Mouse (Mus musculus) hindbrain, embryonic 15.5 days (tissue): ENCODE measurements around the gene Rspry1. TPM values are rescaled to one million over a fixed set of nuclear protein-coding genes. Genes with fewer than 3 reads are reported as not detected.

Experiments used
- ATAC-seq: fragments of 200-750 bp; cut with Nextera tagmentation; 2 replicates; pipeline ENCODE4 v1.8.0; 2017; ENCODE audit warnings: low read depth, moderate number of reproducible peaks, moderate TSS enrichment; ENCODE audit not compliant: low FRiP score
- H3K27ac ChIP-seq: fragments of 300-500 bp; sonication (generic); replicated peaks from 2 replicates; pipeline ENCODE4 v1.5.1; 2015; ENCODE audit warnings: mild to moderate bottlenecking, inconsistent platforms
- H3K27me3 ChIP-seq: fragments of 300-500 bp; sonication (generic); 2 replicates; pipeline ENCODE4 v1.6.1; 2015; ENCODE audit warnings: control low read depth, inconsistent platforms
- H3K36me3 ChIP-seq: fragments of 300-500 bp; sonication (generic); 2 replicates; pipeline ENCODE4 v1.6.1; 2015; ENCODE audit warnings: control low read depth, inconsistent platforms
- H3K4me1 ChIP-seq: fragments of 300-500 bp; sonication (generic); replicated peaks from 2 replicates; pipeline ENCODE4 v1.6.1; 2015; ENCODE audit warnings: control low read depth, inconsistent platforms
- H3K4me2 ChIP-seq: fragments of 300-500 bp; sonication (generic); 2 replicates; pipeline ENCODE4 v1.6.1; 2015; ENCODE audit warnings: moderate library complexity, mild to moderate bottlenecking, inconsistent platforms
- H3K4me3 ChIP-seq: fragments of 300-500 bp; sonication (generic); 2 replicates; pipeline ENCODE4 v1.5.1; 2015; ENCODE audit warnings: mild to moderate bottlenecking, inconsistent platforms
- H3K9ac ChIP-seq: fragments of 300-500 bp; sonication (generic); 2 replicates; pipeline ENCODE4 v1.6.1; 2015; ENCODE audit warnings: inconsistent platforms
- H3K9me3 ChIP-seq: fragments of 300-500 bp; sonication (generic); 2 replicates; pipeline ENCODE4 v1.6.1; 2016; ENCODE audit warnings: control low read depth, inconsistent platforms
- WGBS: fragments of 180-500 bp; shearing (Covaris S2); methylation state at CpG from one replicate; pipeline ENCODE4 v1.1.7; 2015; 5-methylcytosine and 5-hydroxymethylcytosine counted together
- polyA plus RNA-seq: library from polyadenylated mRNA; unstranded; fragments of >200 nt; fragmentation: Nextera tagmentation; extraction: Ambion mirVana; gene quantifications from 2 replicates; pipeline ENCODE4 v1.2.1, GENCODE M21; 2015

Gene Rspry1
- polyA plus RNA-seq, 1 experiment from 2014 or later = 45.5 TPM

GRCm38 (mm10) chr8:94696566-94696965 is 94.8 kb downstream of the Rspry1 start:
- H3K9me3 ChIP-seq = no peaks in the 10 kb centered on the region
- H3K27ac ChIP-seq = no peak overlapping the region
- H3K4me2 ChIP-seq = peak overlapping the region; percentile 84
- no peak for ATAC-seq
- H3K9ac ChIP-seq = no peak overlapping the region; the same call in 1 of the 2 replicates
- peak overlapping the region; percentile 49 for H3K4me3 ChIP-seq
- H3K27me3 ChIP-seq = peaks cover 54% of the 10 kb centered on the region
- WGBS = 52% methylated on average over 3 of the region's 3 CpGs
- H3K36me3 ChIP-seq = no peaks in the 10 kb centered on the region
- peaks cover 24% of the 10 kb centered on the region for H3K4me1 ChIP-seq

DNA sequence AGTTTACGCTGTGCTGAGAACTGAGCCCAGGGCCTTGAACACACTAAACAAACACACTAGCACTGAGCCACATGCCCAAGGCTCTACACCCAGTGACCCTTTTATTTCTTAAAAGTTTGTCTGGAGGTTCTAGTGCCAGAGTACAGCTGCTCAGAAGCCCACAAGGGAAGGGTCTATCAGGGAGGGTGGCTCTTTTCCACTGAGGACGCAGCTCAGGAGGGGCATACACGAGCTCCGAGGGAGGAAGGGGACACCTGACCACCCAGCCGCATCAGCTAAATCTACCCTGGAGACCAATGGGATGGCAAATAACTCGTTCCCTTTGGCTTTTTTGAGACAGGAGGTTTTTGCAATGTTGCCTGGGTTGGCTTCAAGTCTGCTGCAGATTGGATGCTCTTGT is 96.2 kb downstream of the Rspry1 start:
- H3K4me2 ChIP-seq = no peak overlapping the region
- H3K27me3 ChIP-seq = peaks cover 52% of the 10 kb centered on the region
- H3K9ac ChIP-seq = no peak overlapping the region
- peaks cover 24% of the 10 kb centered on the region for H3K4me1 ChIP-seq
- no peak for ATAC-seq
- H3K4me3 ChIP-seq = no peak overlapping the region
- 85% methylated on average over 6 of the region's 6 CpGs for WGBS
- no peaks in the 10 kb centered on the region for H3K9me3 ChIP-seq
- no peak overlapping the region for H3K27ac ChIP-seq
- H3K36me3 ChIP-seq = no peaks in the 10 kb centered on the region

DNA sequence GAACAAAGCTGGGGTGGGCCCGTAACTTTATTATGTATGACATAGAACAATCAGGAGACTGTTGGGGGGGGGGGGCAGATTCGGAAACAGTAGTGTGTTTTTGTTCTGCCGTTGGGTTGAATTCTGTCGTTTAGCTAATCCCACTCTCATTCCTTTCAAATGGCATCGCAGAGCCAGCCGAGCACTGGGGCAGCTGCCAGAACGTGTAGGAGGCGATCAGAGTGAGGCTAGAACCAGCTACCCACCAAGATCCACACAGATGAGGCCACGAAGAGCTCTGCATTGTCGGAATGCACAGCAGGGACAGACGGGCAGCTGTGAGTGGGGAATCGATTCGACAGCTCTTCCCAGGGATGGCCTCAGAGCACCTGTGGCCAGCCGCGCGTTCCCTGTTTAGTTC is 97.6 kb downstream of the Rspry1 start:
- no peak overlapping the region for H3K9ac ChIP-seq
- no peak overlapping the region for H3K4me3 ChIP-seq
- peaks cover 20% of the 10 kb centered on the region for H3K4me1 ChIP-seq
- no peak overlapping the region for H3K27ac ChIP-seq
- no peak for ATAC-seq
- no peaks in the 10 kb centered on the region for H3K9me3 ChIP-seq
- no peak overlapping the region for H3K4me2 ChIP-seq
- no peaks in the 10 kb centered on the region for H3K36me3 ChIP-seq
- peaks cover 38% of the 10 kb centered on the region for H3K27me3 ChIP-seq
- 52% methylated on average over 16 of the region's 16 CpGs for WGBS

GRCm38 (mm10) chr8:94700421-94700935 is 98.7 kb downstream of the Rspry1 start:
- peaks cover 27% of the 10 kb centered on the region for H3K27me3 ChIP-seq
- peaks cover 11% of the 10 kb centered on the region for H3K4me1 ChIP-seq
- ATAC-seq = no peak
- no peak overlapping the region for H3K4me3 ChIP-seq
- 95% methylated on average over 4 of the region's 4 CpGs for WGBS
- H3K9ac ChIP-seq = no peak overlapping the region
- no peak overlapping the region for H3K4me2 ChIP-seq
- H3K27ac ChIP-seq = no peak overlapping the region
- no peaks in the 10 kb centered on the region for H3K9me3 ChIP-seq
- no peaks in the 10 kb centered on the region for H3K36me3 ChIP-seq

DNA sequence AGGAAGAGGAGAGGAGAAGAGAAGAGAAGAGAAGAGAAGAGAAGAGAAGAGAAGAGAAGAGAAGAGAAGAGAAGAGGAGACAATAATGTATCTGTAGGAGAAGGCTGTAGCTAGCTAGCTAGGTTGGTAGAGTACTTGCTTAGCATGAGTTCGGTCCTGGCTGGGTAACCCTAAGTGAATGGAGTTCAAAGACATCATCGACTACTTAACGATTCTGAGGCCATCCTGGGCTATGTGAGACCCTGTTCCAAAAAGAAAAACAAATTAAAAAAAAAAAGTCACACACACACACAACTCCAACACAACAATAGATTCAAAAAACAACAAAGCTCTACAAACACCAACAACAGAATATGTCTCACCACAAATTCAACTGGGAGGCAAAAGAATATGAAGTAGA is 100.4 kb downstream of the Rspry1 start:
- H3K4me2 ChIP-seq = peak overlapping the region; percentile 53
- H3K9ac ChIP-seq = no peak overlapping the region
- no peaks in the 10 kb centered on the region for H3K4me1 ChIP-seq
- H3K9me3 ChIP-seq = no peaks in the 10 kb centered on the region
- WGBS = 61% methylated on average over 3 of the region's 3 CpGs
- peak overlapping the region; percentile 80; the same call in 1 of the 2 replicates for H3K27ac ChIP-seq
- no peaks in the 10 kb centered on the region for H3K36me3 ChIP-seq
- peak overlapping the region; percentile 46 for H3K4me3 ChIP-seq
- no peak for ATAC-seq
- H3K27me3 ChIP-seq = peaks cover 10% of the 10 kb centered on the region

DNA sequence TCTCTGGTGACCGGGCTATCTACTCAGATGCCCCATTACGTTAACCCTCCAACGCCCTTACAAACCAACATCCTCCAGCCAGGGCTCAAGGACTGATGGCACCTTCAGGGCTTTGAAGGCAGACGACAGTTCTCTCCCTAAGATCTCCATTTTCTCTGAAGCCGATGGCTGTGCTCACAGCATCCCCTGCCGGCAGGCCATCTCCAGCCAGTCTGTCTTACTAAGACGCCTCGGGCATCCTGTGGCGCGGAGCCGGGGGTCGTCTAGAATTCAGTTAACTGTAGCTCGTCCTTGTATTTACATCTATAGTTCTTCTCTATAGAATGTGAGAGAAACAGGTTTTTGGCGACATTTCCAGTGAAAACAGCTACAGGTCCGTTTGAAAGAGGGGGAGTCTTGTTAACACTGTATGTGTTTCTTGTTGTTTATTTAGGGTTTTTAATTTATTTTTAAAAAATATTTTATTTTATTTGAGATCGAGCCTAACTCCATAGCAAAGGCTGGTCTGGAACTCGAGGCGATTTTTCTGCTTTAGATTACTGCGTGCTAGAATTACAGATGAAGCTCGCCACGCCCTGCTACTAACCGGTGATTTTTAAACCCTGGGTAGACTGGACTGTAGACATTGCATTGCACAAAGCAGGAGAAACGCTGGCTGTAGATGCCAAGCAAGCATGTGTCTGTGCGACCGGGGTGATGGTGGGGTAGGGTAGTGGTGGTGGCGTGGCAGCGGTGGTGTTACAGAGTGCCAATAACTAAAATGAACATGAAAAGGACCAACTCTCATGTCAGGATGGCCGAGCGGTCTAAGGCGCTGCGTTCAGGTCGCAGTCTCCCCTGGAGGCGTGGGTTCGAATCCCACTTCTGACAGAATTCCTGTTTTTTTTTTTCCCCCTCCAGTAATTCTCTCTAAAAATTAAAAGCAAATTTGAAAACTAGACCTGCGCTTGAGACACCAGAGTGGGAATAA is 101.4 kb downstream of the Rspry1 start:
- H3K9ac ChIP-seq = peak overlapping the region; percentile 39
- H3K27ac ChIP-seq = peak overlapping the region; percentile 80
- H3K4me2 ChIP-seq = peak overlapping the region; percentile 53
- H3K36me3 ChIP-seq = no peaks in the 10 kb centered on the region
- no peaks in the 10 kb centered on the region for H3K9me3 ChIP-seq
- H3K27me3 ChIP-seq = peaks cover 3% of the 10 kb centered on the region
- no peaks in the 10 kb centered on the region for H3K4me1 ChIP-seq
- ATAC-seq = peak; percentile 85
- H3K4me3 ChIP-seq = peak overlapping the region; percentile 46
- WGBS = under 1% methylated on average over 35 of the region's 35 CpGs

- peak overlapping the region; percentile 77 for H3K27ac ChIP-seq
- peak overlapping the region; percentile 58 for H3K4me2 ChIP-seq
- H3K9ac ChIP-seq = peak overlapping the region; percentile 35
- H3K36me3 ChIP-seq = no peaks in the 10 kb centered on the region
- no peaks in the 10 kb centered on the region for H3K27me3 ChIP-seq
- no peaks in the 10 kb centered on the region for H3K9me3 ChIP-seq
- under 1% methylated on average over 35 of the region's 35 CpGs for WGBS
- H3K4me3 ChIP-seq = peak overlapping the region; percentile 46
- peak; percentile 93 for ATAC-seq
- no peaks in the 10 kb centered on the region for H3K4me1 ChIP-seq
Measured at GRCm38 (mm10) chr8:94703972-94704668, 102.4 kb downstream of the Rspry1 start.

DNA sequence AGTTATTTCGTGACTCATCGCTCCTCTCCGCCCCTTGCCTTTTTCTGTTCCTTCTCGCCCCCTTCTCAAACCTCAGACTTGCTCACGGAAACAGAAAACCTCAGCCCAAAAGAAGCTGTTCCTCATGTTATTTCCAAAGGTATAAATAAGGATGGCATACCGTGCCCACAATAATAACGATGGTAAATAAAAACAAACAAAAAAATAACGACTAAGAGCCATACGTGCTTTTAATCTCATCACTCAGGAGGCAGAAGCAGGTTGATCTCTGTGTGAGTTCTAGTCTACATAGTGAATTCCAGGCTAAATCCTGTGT is 102.9 kb downstream of the Rspry1 start:
- Histone ChIP-seq H3K4me1 (no peaks in the 10 kb centered on the region), H3K9me3 (no peaks in the 10 kb centered on the region), H3K4me2 (peak overlapping the region; percentile 58), H3K9ac (peak overlapping the region; percentile 35), H3K4me3 (peak overlapping the region; percentile 42), H3K36me3 (no peaks in the 10 kb centered on the region), H3K27ac (peak overlapping the region; percentile 77), H3K27me3 (no peaks in the 10 kb centered on the region)
- no peak for ATAC-seq
- WGBS = 13% methylated on average over 9 of the region's 9 CpGs

DNA sequence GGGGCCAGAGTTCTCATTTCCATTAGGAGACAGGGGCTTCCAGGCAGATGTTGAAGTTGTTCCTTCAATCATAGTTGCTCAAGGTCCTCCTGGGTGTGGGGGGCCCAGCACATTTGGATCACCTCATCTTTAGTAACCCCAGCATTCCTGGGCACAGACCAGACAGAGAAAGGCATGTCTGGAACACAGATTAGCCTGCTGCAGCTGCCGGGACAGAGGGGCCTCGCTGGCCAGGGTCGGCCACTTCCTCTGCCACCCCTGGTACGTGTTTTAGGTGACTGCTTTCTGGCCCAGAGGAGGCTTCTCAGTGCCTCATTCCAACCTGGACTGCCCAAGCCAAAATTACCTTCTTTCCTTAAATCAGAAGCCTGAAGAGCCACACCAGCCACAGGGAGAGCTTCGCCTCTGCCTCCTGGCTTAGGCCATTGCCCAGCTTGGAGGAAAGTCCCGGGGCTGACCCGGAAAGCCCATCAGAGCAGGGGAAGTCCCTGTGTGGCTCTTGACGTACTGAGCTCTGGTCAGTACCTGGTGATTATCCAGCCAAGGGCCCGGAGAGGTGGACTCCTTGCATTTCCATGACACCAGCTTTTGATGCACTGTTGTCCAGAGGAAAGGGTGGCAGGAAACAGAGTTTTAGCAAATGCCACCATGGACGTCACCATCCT is 104.0 kb downstream of the Rspry1 start:
- Histone ChIP-seq H3K36me3 (no peaks in the 10 kb centered on the region), H3K9me3 (no peaks in the 10 kb centered on the region), H3K27ac (no peak overlapping the region), H3K9ac (no peak overlapping the region), H3K27me3 (no peaks in the 10 kb centered on the region), H3K4me2 (no peak overlapping the region), H3K4me3 (no peak overlapping the region), H3K4me1 (no peaks in the 10 kb centered on the region)
- ATAC-seq = no peak
- WGBS = 87% methylated on average over 10 of the region's 10 CpGs

- Histone ChIP-seq H3K4me2 (no peak overlapping the region), H3K36me3 (no peaks in the 10 kb centered on the region), H3K4me1 (no peaks in the 10 kb centered on the region), H3K9ac (no peak overlapping the region), H3K27ac (no peak overlapping the region), H3K4me3 (no peak overlapping the region), H3K27me3 (no peaks in the 10 kb centered on the region), H3K9me3 (no peaks in the 10 kb centered on the region)
- no peak for ATAC-seq
- 79% methylated on average over 9 of the region's 9 CpGs for WGBS
Measured at GRCm38 (mm10) chr8:94706732-94707395, 105.1 kb downstream of the Rspry1 start.
